Mouse (Mus musculus): ENCODE results near the gene Ednra. TPM values are rescaled to one million over a fixed set of nuclear protein-coding genes. Genes with fewer than 3 reads are reported as not detected.
A peak's percentile ranks its signal among the peaks of the same experiment; 100 is the strongest.

Gene Ednra
- 4.3 and 4.6 TPM in 2 replicates for polyA plus RNA-seq (2015; fragmentation: Nextera tagmentation; extraction: Ambion mirVana)

DNA sequence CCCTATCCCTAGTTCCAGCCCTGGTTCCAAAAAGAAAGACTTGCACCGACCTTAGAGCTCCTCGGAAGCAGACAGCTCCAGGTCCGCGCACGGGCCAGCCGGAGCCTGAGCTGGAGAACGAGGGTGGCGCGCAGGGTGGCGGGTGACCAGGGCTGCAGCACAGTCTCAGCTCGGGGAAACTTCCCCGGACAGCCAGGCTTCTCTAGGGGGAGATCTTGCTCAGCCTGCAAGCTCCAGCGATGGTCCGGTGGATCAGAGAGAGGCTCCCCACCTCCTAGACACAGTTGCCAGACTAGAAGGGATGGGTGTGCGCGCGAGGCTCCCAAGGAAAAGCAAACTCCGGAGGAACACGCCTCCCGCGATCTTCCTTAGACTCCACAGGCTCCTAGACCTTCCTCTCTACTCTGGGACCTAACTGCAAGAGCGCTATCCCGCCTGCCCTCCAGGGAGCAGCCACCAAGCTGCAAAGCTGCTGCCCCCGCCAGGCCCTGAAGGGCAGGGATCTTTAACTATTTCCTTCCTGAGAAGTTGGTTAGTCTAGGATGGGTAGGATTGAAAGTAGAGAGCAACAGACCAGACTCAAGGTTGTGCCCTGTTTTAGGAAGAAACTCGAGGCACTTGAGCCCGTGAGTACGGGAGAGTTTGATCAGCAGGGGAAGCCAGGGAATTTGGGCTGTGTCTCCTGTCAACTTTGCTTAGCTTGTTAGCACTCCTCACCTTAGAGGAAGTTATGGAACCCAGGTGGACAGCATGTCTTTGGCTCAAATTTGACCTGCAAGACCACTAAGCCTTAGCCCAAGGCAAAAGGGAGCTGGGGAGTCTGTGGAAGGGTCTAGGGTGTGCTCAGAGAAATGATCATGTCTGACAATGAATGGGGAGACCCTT is at the start of gene Ednra:
Ednra (minus strand) TSS at position 419 of the 885 bp plus-strand sequence.
- H3K36me3 ChIP-seq (ENCODE audit: control insufficient read depth, insufficient read depth) = no peaks in the 10 kb centered on the region
- H3K9ac ChIP-seq (replicated peaks; ENCODE audit: low read depth, low read length) = peak within 1 kb of the TSS; percentile 30
- peak within 1 kb of the TSS; percentile 66 for H3K4me2 ChIP-seq (ENCODE audit: low read length)
- peak within 1 kb of the TSS; percentile 37 for H3K4me3 ChIP-seq (replicated peaks; ENCODE audit: low read length)
- H3K4me1 ChIP-seq (replicated peaks; ENCODE audit: control insufficient read depth, insufficient read depth, low read length) = peaks cover 9% of the 10 kb centered on the region
- H3K27me3 ChIP-seq (replicated peaks; ENCODE audit: control insufficient read depth, insufficient read depth, low read length) = no peaks in the 10 kb centered on the region
- no peaks in the 10 kb centered on the region for H3K9me3 ChIP-seq (ENCODE audit: control insufficient read depth, low read length)
- peak; percentile 89 for ATAC-seq
- 3% methylated on average over 27 of the region's 27 CpGs for WGBS
- H3K27ac ChIP-seq (ENCODE audit: low read length) = no peak within 1 kb of the TSS

DNA sequence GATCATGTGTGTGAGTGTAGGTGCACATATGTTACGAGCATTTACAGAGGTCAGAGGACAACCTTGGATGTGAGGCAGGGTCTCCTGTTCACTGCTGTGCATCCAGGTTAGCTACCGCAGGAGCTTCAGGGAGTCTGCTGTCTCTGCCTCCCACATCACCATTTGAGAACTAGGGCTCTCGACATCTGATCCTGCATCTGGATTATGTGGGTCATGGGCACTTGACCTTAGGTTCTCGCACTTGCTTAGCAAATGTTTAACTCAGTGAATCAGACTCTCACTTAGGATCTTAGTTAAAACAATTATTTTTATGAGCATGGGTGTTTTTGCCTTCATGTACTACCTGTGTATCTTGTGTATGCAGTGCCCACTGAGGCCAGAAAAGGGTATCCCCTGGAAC is 49.6 kb upstream of the Ednra start:
- Histone ChIP-seq H3K36me3 (ENCODE audit: control insufficient read depth, insufficient read depth) (no peaks in the 10 kb centered on the region), H3K27ac (ENCODE audit: low read length) (no peak overlapping the region), H3K9me3 (ENCODE audit: control insufficient read depth, low read length) (no peaks in the 10 kb centered on the region), H3K4me2 (ENCODE audit: low read length) (no peak overlapping the region), H3K4me1 (replicated peaks; ENCODE audit: control insufficient read depth, insufficient read depth, low read length) (peaks cover 3% of the 10 kb centered on the region; the same call in 1 of the 2 replicates), H3K9ac (replicated peaks; ENCODE audit: low read depth, low read length) (no peak overlapping the region), H3K27me3 (replicated peaks; ENCODE audit: control insufficient read depth, insufficient read depth, low read length) (no peaks in the 10 kb centered on the region), H3K4me3 (replicated peaks; ENCODE audit: low read length) (no peak overlapping the region)
- no peak for ATAC-seq
- 89% methylated on average over 4 of the region's 4 CpGs for WGBS

DNA sequence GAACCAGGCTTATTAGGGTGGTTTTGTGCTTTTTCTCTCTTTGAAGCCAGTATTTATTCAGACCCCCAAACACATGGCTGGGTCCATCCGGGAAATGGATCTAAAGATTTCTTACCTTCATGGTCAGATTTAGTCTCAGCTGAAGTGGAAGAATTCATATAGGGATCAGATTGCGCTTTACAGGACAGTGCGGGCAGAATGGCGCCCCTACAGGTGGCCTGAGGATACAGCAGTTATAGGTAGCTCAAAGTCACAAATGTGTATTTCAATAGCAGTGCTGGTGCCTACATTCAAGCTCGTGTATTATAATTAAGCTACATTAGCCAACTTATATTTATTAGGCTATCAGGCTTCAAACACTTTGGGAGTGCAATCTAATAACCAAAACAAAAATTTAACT is 49.0 kb upstream of the Ednra start:
- no peak for ATAC-seq
- Histone ChIP-seq H3K9ac (replicated peaks; ENCODE audit: low read depth, low read length) (no peak overlapping the region), H3K4me3 (replicated peaks; ENCODE audit: low read length) (no peak overlapping the region), H3K4me2 (ENCODE audit: low read length) (no peak overlapping the region), H3K4me1 (replicated peaks; ENCODE audit: control insufficient read depth, insufficient read depth, low read length) (peaks cover 3% of the 10 kb centered on the region; the same call in 1 of the 2 replicates), H3K27ac (ENCODE audit: low read length) (no peak overlapping the region), H3K9me3 (ENCODE audit: control insufficient read depth, low read length) (no peaks in the 10 kb centered on the region), H3K27me3 (replicated peaks; ENCODE audit: control insufficient read depth, insufficient read depth, low read length) (no peaks in the 10 kb centered on the region), H3K36me3 (ENCODE audit: control insufficient read depth, insufficient read depth) (no peaks in the 10 kb centered on the region)
- 78% methylated on average over 5 of the region's 5 CpGs for WGBS

DNA sequence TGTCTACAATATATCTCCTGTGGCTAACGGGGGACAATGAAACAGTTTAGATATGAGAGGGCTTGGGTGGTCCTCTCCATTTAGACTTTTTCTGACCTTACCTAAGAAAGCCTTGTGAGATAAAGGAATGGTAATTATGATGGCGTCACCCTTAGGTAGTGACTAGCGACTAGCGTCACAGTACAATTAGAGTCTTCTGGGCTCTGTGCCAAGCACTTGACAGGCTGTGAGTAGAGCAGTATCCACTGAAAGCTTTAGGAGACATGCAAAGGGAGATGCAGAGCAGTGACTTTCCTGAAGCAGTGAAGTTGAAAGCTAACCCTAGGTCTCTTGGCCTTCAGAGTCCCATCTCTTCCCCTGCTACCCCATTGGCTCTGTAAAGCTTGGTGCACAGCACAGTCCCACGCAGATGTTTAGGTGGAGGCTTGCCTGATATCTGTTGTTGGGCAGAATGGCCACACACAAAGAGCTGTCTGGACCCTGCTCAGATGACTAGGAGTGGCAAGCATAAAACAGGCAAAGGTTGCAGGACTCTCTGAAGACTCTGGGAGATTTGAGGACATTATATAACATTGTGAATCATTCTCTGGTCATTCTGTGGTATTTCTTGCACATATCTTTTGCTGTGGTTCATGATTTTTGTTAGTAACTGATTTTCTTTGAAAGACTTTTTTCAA is 48.1 kb upstream of the Ednra start:
- 29% methylated on average over 5 of the region's 5 CpGs for WGBS
- ATAC-seq = peak; percentile 86
- Histone ChIP-seq H3K9ac (replicated peaks; ENCODE audit: low read depth, low read length) (no peak overlapping the region), H3K27me3 (replicated peaks; ENCODE audit: control insufficient read depth, insufficient read depth, low read length) (no peaks in the 10 kb centered on the region), H3K36me3 (ENCODE audit: control insufficient read depth, insufficient read depth) (no peaks in the 10 kb centered on the region), H3K4me2 (ENCODE audit: low read length) (no peak overlapping the region), H3K9me3 (ENCODE audit: control insufficient read depth, low read length) (no peaks in the 10 kb centered on the region), H3K27ac (ENCODE audit: low read length) (no peak overlapping the region), H3K4me1 (replicated peaks; ENCODE audit: control insufficient read depth, insufficient read depth, low read length) (peaks cover 3% of the 10 kb centered on the region; the same call in 1 of the 2 replicates), H3K4me3 (replicated peaks; ENCODE audit: low read length) (no peak overlapping the region)

DNA sequence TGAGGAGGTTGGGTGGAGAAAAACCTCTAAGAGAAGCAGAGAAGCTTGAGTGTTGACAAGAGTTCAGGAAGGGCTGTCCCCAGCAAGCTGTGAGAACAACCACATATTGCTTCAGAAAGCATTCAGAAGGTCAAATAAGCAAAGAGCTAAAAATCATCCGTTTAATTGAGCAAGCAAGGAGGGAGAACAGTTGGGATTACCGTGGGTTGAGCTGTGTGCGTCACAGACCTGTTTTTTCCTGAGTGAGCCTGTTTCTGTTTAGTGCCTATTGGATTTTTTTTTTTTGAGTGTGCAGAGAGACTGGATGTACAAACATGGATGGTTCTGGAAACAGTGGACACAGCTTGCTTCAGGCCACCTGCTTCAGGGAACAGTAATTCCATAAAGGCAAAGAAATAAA is 46.7 kb upstream of the Ednra start:
- no peaks in the 10 kb centered on the region for H3K36me3 ChIP-seq (ENCODE audit: control insufficient read depth, insufficient read depth)
- H3K4me3 ChIP-seq (replicated peaks; ENCODE audit: low read length) = no peak overlapping the region
- 84% methylated on average over 3 of the region's 3 CpGs for WGBS
- no peak overlapping the region for H3K4me2 ChIP-seq (ENCODE audit: low read length)
- ATAC-seq = no peak
- H3K9ac ChIP-seq (replicated peaks; ENCODE audit: low read depth, low read length) = no peak overlapping the region
- no peak overlapping the region for H3K27ac ChIP-seq (ENCODE audit: low read length)
- no peaks in the 10 kb centered on the region for H3K27me3 ChIP-seq (replicated peaks; ENCODE audit: control insufficient read depth, insufficient read depth, low read length)
- peaks cover 3% of the 10 kb centered on the region; the same call in 1 of the 2 replicates for H3K4me1 ChIP-seq (replicated peaks; ENCODE audit: control insufficient read depth, insufficient read depth, low read length)
- H3K9me3 ChIP-seq (ENCODE audit: control insufficient read depth, low read length) = no peaks in the 10 kb centered on the region

DNA sequence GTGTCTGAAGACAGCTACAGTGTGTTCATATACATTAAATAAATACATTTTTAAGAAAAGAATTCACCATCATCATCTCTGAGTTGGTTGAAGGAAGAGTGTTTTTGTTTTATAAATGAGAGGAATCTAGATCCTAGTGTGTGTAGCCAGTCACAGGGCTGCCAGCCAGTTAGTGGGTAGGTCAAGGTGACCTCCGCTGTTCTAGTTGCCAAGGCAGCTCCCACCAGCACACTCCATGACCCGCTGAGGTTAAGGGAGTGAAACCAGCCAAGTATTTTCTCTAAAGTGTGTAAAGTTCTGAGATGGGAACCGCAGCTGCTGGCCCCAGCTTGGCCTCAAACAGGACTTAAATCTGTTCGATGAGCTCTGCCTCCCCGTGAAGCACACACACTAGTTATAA is 44.7 kb upstream of the Ednra start:
- Histone ChIP-seq H3K4me1 (replicated peaks; ENCODE audit: control insufficient read depth, insufficient read depth, low read length) (peaks cover 3% of the 10 kb centered on the region; the same call in 1 of the 2 replicates), H3K4me3 (replicated peaks; ENCODE audit: low read length) (no peak overlapping the region), H3K27me3 (replicated peaks; ENCODE audit: control insufficient read depth, insufficient read depth, low read length) (no peaks in the 10 kb centered on the region), H3K9me3 (ENCODE audit: control insufficient read depth, low read length) (no peaks in the 10 kb centered on the region), H3K27ac (ENCODE audit: low read length) (no peak overlapping the region), H3K9ac (replicated peaks; ENCODE audit: low read depth, low read length) (no peak overlapping the region), H3K36me3 (ENCODE audit: control insufficient read depth, insufficient read depth) (no peaks in the 10 kb centered on the region), H3K4me2 (ENCODE audit: low read length) (no peak overlapping the region)
- no peak for ATAC-seq
- 97% methylated on average over 5 of the region's 5 CpGs for WGBS

DNA sequence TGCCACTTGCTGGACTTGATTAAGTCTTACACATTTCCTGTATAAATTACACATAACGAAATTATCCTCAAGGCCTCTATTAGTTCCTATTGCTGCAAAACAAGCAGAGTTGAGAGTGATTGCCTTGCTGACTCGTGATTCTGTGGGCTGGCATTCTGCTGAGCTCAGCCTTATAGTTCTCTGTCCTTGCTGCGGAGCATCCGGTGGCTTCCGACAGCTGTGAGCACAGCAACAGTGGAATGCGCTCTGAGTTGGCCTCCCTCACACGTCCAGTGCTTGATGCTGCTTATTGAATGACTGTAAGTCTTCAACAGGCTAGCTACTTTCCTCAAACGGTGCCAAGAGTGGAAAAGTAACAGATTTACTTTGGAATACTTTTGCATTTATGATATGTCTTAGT is 40.0 kb upstream of the Ednra start:
- 85% methylated on average over 8 of the region's 8 CpGs for WGBS
- no peak overlapping the region for H3K4me2 ChIP-seq (ENCODE audit: low read length)
- H3K4me1 ChIP-seq (replicated peaks; ENCODE audit: control insufficient read depth, insufficient read depth, low read length) = no peaks in the 10 kb centered on the region
- 0 out of 2 replicates have a peak, but pooled peaks cover 2% of the 10 kb centered on the region for H3K9me3 ChIP-seq (ENCODE audit: control insufficient read depth, low read length)
- no peaks in the 10 kb centered on the region for H3K36me3 ChIP-seq (ENCODE audit: control insufficient read depth, insufficient read depth)
- ATAC-seq = no peak
- H3K4me3 ChIP-seq (replicated peaks; ENCODE audit: low read length) = no peak overlapping the region
- no peak overlapping the region for H3K27ac ChIP-seq (ENCODE audit: low read length)
- no peak overlapping the region for H3K9ac ChIP-seq (replicated peaks; ENCODE audit: low read depth, low read length)
- no peaks in the 10 kb centered on the region for H3K27me3 ChIP-seq (replicated peaks; ENCODE audit: control insufficient read depth, insufficient read depth, low read length)

DNA sequence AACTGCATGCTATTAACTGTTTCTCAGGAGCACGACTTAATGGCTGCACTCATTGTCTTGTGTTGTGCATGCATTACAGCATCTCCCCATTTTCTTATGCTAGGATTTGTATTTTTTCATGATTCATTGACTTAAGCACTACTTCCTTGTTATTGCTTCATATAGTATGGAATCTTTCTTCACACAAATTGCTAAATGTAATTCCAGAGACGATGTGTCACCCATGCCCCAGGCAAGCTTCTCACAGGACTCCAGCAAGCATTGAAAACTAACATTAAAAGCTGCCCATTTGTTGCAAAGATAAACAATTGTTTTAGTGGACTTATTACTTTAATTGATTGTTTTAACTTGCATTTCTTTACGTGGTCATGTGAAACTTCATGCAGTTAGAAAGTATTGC is 38.7 kb upstream of the Ednra start:
- WGBS = 77% methylated on average over 3 of the region's 3 CpGs
- no peak overlapping the region for H3K4me3 ChIP-seq (replicated peaks; ENCODE audit: low read length)
- H3K27ac ChIP-seq (ENCODE audit: low read length) = no peak overlapping the region
- no peak overlapping the region for H3K9ac ChIP-seq (replicated peaks; ENCODE audit: low read depth, low read length)
- no peak for ATAC-seq
- 0 out of 2 replicates have a peak, but pooled peaks cover 2% of the 10 kb centered on the region for H3K9me3 ChIP-seq (ENCODE audit: control insufficient read depth, low read length)
- no peaks in the 10 kb centered on the region for H3K4me1 ChIP-seq (replicated peaks; ENCODE audit: control insufficient read depth, insufficient read depth, low read length)
- no peaks in the 10 kb centered on the region for H3K36me3 ChIP-seq (ENCODE audit: control insufficient read depth, insufficient read depth)
- no peaks in the 10 kb centered on the region for H3K27me3 ChIP-seq (replicated peaks; ENCODE audit: control insufficient read depth, insufficient read depth, low read length)
- H3K4me2 ChIP-seq (ENCODE audit: low read length) = no peak overlapping the region

DNA sequence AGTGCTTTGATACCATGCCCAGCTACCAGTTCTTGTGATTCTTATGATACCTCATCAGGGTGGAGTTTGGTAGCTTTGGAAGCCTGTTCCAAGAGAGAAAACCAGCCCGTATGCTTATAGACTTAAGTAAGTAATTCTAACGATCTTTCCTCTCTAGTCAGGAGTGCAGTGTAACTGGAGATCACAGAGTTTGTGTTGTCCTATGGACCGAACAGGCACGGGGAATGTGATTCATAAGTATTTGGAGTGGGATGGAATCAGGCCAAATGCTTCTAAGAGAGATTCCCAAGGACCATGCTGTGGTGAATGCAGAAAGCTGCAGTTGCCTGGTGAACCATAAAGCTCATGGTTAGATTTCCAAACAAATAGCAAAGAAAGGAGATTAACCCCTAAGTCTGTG is 31.2 kb upstream of the Ednra start:
- no peaks in the 10 kb centered on the region for H3K27me3 ChIP-seq (replicated peaks; ENCODE audit: control insufficient read depth, insufficient read depth, low read length)
- no peaks in the 10 kb centered on the region for H3K9me3 ChIP-seq (ENCODE audit: control insufficient read depth, low read length)
- ATAC-seq = no peak
- no peak overlapping the region for H3K27ac ChIP-seq (ENCODE audit: low read length)
- H3K9ac ChIP-seq (replicated peaks; ENCODE audit: low read depth, low read length) = no peak overlapping the region
- H3K36me3 ChIP-seq (ENCODE audit: control insufficient read depth, insufficient read depth) = no peaks in the 10 kb centered on the region
- WGBS = 31% methylated on average over 4 of the region's 4 CpGs
- H3K4me3 ChIP-seq (replicated peaks; ENCODE audit: low read length) = no peak overlapping the region
- no peak overlapping the region for H3K4me2 ChIP-seq (ENCODE audit: low read length)
- H3K4me1 ChIP-seq (replicated peaks; ENCODE audit: control insufficient read depth, insufficient read depth, low read length) = no peaks in the 10 kb centered on the region

Data from forebrain, embryonic 16.5 days (tissue).